Mouse (Mus musculus): ENCODE measurements around the gene Srms.

GRCm38 (mm10) chr2:181213021-181213445, at the start of gene Srms:
- no peak for TF ChIP-seq CTCF (conservative IDR thresholded peaks at IDR 0.05; ENCODE audit: low read length)
- no peak for TF ChIP-seq POU5F1 (IDR thresholded peaks at IDR 0.05; ENCODE audit: borderline replicate concordance, low read length)
- peak; percentile 73; the same call in 1 of the 2 replicates for TF ChIP-seq NANOG (IDR thresholded peaks at IDR 0.05; ENCODE audit: borderline replicate concordance, low read length)

Data from E14TG2a.4 (cell line).